Mouse (Mus musculus) right cerebral cortex, postnatal 4 days (tissue): ENCODE results near the gene Slc41a3.

Experiments used
- DNase-seq: peaks from one replicate; pipeline ENCODE4 v3.0.0-alpha.2; 2022

Gene Slc41a3

GRCm38 (mm10) chr6:90688003-90688402 lies 83.5 kb downstream of the Slc41a3 start:
- DNase-seq = no peak

DNA sequence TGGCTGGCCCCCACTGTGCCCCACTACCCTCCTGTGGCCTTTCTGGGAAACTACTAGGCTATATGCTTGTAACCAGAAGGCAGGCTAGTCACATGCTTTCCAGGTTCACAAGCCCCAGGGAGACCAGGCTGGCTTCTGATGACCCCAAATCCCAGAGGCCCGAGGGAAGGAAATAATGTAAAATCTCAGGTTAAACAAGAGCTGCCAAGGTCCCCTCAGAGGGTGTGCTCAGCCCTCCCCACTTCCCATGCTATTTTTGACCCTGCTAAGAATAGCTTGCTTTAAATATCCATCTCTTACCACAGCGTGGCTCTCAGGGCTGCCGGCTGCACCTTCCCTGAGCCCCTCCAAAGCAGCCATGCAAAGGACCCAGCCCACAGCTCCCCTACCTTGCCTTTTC lies 84.2 kb downstream of the Slc41a3 start:
- no peak for DNase-seq

GRCm38 (mm10) chr6:90689500-90689899 lies 85.0 kb downstream of the Slc41a3 start:
- no peak for DNase-seq

- no peak for DNase-seq
Measured at GRCm38 (mm10) chr6:90691935-90692334, 87.4 kb downstream of the Slc41a3 start.

GRCm38 (mm10) chr6:90692404-90692803 lies 87.9 kb downstream of the Slc41a3 start:
- no peak for DNase-seq

DNA sequence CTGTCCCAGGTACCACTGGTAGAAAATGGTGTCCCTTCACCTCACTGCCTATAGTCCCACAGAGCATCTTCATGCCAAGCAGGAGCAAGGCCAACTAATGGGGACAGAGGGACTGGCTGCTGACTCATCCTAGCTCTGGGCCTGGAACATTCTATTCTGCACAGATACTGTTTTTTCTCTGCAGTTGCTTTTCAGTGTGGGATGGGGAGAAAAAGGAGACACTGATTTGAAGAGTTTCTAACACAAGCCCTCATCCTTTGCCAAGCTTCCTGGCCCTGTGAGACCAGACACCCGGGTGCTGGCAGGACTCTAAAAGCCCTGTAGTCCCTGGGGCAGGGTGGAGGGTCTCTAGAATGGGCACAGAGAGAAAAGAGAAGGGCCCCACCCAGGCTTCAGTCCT lies 91.2 kb downstream of the Slc41a3 start:
- DNase-seq = no peak
